Mouse (Mus musculus) liver, adult 2 months (tissue): Measurements from ENCODE around the gene Ifna5.
"Not testable (repeated sequence)": the region's sequence is repeated elsewhere in the genome, so short reads cannot be mapped to it uniquely, and the experiment has no call there.

Experiments used
- CTCF ChIP-seq: fragments of 200-500 bp; IDR thresholded peaks from 2 replicates; pipeline ENCODE4 v1.5.1; 2011; ENCODE audit warnings: low read depth, low read length, control low read depth
- POLR2A ChIP-seq: fragments of 200-500 bp; IDR thresholded peaks from 2 replicates; pipeline ENCODE4 v1.6.1; 2011; ENCODE audit warnings: low read length, control low read depth; ENCODE audit not compliant: insufficient read depth; ENCODE audit errors: extremely low read depth

DNA sequence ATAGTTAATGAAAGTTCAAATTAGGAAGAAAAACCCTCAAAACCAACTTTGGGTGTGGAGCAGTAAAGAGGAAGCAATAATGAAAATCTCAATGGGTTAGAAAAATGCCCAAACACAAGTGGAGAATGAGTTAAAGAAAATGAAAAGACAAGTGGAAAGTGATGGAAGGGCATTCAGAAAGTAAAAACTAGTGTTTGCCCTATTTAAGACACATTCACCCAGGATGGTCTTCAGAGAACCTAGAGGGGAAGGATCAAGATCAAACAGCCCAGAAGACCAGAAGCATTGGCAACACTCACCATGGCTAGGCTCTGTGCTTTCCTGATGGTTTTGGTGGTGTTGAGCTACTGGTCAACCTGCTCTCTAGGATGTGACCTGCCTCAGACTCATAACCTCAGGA, 8.2 kb upstream of the Ifna5 start, which contains the start of gene Ifna6:
- TF ChIP-seq POLR2A, CTCF: not testable (repeated sequence)
